Mouse (Mus musculus): ENCODE results near the gene Cd40lg. TPM values are rescaled to one million over a fixed set of nuclear protein-coding genes. Genes with fewer than 3 reads are reported as not detected.

The Cd40lg gene
- total RNA-seq (2021) = 1.4 TPM in 1 of 2 replicates, not detected in the other
- long read RNA-seq, experiment 1, partial matches to known transcripts = 0 of 1 reads
- long read RNA-seq, experiment 1, other reads (novel, unspliced or antisense) = 0 of 1 reads
- long read RNA-seq, experiment 2 = 0 reads

DNA sequence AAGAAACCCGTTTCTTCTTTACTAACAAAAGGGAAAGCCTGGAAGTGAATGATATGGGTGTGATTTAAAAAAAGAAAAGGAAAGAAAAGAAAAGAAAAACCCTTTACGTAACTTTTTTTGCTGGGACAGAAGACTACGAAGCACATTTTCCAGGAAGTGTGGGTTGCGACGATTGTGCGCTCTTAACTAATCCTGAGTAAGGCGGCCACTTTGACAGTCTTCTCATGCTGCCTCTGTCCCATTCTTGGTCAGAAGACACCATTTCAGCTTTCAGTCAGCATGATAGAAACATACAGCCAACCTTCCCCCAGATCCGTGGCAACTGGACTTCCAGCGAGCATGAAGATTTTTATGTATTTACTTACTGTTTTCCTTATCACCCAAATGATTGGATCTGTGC, at the start of gene Cd40lg:
Cd40lg (plus strand) TSS at position 268 of the 400 bp plus-strand sequence.
- no peak for DNase-seq

DNA sequence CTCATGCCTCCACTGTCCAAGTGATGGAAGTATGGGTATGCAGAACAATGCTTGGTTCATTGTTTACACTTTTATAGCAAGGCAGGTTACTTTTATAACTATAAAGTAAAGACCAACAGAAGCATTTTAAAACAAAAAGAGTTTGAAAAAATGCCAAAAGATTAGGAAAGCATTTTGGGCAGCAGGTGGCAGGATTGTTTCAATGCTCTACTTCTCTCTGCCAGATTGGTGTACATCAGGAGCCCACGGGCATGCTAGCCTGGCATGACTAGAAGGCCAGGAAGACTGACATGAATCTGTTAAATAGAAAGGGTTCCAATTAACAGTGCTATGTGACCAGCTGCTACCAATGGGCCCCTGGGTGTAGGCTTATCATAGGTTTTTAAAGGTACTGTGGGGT, 45.4 kb upstream of the Cd40lg start:
- no peak for DNase-seq

DNA sequence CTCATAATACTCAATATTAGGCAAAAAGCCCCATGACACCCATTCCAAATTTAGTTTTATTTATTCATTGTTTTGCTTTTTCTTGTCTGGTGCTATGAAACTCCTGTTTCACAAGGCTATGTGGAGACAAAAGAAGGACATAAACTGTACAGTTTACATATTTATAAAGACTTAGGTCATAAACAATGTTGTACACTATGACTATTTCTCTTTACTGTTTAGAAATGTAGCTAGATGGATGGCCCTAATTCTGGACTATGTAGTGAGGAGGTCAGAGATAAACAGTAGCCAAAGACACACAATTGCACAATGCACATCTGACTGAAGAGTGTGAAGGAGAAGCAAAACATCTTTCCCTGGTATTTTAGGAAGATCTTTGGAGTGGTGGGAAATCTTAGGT, 40.7 kb upstream of the Cd40lg start:
- DNase-seq = no peak

DNA sequence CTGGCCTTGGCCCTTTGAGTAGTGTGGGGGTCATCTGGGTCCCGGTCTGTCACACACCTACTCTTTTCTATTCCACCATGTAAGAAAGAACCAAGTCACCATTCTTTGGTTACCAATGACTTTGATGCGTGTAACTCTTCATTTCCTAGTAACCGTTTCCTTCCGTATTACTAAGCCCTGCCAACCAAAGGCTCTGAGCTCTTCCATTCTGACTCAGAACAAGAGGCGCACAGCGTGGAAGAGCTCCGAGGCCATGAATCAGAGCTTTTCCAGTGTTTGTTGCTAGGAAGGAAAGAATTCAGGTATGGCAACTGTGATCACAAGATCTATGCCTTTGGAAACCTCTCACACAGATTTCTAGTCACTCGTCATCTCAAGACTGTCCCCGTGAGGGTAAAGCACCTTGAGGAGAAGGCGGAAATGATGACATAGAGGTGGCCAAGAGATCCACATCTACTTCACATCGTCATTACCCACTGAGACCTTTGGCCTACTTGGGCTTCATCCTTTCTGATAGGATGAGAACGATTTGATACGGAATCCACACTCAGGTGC, 34.6 kb upstream of the Cd40lg start:
- DNase-seq = no peak

DNA sequence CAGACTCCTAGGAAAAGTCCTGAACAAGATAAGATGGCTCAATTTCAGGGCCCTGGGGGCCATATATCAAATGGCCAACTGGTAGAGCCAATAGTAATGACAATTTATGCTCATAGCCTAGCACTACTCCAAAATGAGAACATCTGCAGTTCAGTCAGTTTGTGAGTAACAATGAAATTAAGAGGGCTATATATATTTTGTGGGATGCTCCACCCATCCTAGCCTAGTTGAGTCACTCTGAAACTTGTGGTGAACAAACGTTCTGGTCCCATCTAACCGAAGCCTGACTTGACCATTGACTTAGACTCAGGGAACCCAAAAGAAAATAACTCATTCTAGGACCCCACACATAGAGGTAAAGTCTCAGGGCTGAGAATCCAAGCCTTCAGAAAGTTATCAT, 29.5 kb upstream of the Cd40lg start:
- DNase-seq = no peak

GRCm38 (mm10) chrX:57183359-57183758, 28.6 kb upstream of the Cd40lg start:
- no peak for DNase-seq

- no peak for DNase-seq
Observed at GRCm38 (mm10) chrX:57187301-57187700, 24.6 kb upstream of the Cd40lg start.

GRCm38 (mm10) chrX:57189335-57189734, 22.6 kb upstream of the Cd40lg start:
- DNase-seq = no peak

GRCm38 (mm10) chrX:57196319-57196718, 15.6 kb upstream of the Cd40lg start:
- DNase-seq = no peak

GRCm38 (mm10) chrX:57198036-57198435, 13.9 kb upstream of the Cd40lg start:
- DNase-seq = no peak

GRCm38 (mm10) chrX:57200397-57200796, 11.5 kb upstream of the Cd40lg start:
- DNase-seq = no peak

GRCm38 (mm10) chrX:57210591-57210990, 1.4 kb upstream of the Cd40lg start:
- DNase-seq = no peak

DNA sequence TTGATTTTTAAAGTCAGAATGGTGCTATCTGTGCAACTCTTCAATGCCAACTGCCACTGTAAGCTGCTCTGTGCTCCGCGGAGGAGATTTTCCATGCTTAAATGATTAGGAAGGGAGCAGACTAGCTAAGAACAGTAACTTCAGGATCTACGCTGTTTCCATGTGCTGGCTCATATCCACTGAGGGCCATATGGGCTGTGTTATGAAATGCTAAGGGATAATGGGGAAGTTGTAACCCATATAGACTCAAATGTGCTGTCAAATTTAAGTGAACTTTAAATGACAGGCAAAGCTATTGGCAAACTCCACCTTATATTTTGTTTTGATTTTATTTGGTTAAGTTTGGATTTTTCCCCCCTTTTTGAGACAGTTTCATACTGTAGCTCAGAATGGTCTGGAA, 919 bp downstream of the Cd40lg start:
- no peak for DNase-seq

DNA sequence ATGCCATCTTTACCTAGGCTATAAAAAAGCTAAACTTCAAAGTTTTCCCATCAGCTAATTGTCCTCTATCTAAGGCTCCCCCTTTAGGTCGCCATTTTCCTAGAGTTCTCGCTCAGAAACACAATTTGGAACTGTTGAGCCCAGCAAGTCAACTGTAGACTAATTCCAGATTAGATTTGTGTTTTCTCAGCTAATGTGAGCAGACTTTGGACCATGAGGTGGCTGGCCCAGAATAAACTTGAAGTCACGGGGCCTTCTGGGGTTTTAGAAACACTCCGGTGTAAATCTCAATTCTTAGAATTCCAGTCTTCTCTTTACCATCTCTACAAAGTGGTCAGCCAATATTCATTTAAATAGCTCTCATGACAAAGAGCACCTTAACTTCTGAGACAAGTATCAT, 3.6 kb downstream of the Cd40lg start:
- DNase-seq = no peak

GRCm38 (mm10) chrX:57216271-57216670, 4.3 kb downstream of the Cd40lg start:
- no peak for DNase-seq

DNA sequence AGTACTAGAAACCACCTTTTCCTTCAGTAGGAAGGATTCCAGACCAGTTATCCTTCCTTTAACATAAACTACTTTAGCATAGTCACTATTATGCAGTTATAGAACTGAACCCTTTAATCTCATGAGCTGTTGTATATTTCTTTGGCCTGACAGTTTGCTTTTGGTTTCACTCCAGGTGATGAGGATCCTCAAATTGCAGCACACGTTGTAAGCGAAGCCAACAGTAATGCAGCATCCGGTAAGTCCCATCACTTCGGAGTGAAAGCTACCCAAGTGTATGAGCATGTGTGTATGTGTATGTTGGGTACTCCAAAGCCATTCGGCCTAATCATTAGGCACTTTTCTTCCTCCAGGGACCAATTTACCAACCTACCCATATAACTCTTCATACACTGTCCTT, 7.6 kb downstream of the Cd40lg start:
- DNase-seq = no peak

GRCm38 (mm10) chrX:57221881-57222280, 9.9 kb downstream of the Cd40lg start:
- no peak for DNase-seq

DNA sequence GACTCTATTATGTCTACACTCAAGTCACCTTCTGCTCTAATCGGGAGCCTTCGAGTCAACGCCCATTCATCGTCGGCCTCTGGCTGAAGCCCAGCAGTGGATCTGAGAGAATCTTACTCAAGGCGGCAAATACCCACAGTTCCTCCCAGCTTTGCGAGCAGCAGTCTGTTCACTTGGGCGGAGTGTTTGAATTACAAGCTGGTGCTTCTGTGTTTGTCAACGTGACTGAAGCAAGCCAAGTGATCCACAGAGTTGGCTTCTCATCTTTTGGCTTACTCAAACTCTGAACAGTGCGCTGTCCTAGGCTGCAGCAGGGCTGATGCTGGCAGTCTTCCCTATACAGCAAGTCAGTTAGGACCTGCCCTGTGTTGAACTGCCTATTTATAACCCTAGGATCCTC, 11.4 kb downstream of the Cd40lg start:
- no peak for DNase-seq

DNA sequence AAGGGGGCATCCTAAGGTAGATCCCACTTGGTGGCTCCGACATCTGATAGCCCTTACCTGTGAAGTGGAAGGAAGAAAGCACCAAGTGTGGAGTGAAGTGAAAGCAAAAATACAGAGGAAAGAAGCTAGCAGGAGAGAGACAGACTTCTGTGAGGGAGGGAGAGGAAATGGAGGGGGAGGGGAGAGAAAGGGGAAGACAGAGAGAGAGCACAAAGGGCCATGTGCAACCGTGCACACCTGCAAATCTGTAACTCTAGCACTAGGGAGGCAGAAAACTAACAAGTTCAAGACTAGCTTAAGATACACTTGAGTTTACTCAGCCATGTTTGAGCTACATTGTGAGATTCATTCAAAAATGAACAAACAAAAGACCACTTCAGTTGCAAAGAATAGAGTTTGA, 16.2 kb downstream of the Cd40lg start:
- DNase-seq = no peak

DNA sequence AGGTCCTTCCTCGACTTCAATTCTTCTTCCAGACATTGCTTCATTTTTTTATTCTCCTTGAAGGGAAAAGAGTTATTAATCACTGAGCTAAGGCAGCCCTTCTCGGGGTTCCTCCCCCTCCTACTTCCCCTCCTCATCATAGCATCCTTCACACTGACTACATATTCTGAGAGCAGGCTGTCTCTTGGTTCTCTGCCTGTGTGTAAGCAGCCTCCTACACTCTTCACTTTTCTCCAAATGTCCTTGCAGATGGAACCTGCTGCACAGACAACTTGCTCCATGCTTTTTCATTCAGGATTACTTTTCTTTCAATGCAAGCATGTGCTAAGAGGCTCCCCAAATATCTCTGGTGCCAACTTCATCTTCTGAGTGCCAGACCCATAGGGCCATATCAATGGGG, 21.7 kb downstream of the Cd40lg start:
- no peak for DNase-seq

- no peak for DNase-seq
Observed at GRCm38 (mm10) chrX:57235982-57236381, 24.0 kb downstream of the Cd40lg start.

DNA sequence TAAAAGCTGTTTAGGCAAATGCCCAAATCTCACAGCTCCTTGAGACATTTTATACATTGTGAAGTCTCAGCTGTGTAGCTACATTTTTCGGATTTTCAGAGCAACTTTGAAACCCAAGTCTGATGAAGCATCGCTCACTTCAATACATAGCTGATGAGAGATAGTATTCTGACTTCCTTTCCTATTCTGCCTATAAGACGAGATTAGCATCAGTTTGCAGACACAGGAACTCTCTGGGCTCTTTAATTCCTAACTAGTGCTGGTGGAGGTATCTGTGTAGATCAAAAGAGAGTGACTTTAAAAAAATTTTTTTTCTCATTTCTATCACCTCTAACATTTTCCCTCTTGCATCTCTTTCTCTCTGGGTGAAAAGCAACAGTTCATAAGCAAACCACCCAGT, 26.6 kb downstream of the Cd40lg start:
- no peak for DNase-seq

DNA sequence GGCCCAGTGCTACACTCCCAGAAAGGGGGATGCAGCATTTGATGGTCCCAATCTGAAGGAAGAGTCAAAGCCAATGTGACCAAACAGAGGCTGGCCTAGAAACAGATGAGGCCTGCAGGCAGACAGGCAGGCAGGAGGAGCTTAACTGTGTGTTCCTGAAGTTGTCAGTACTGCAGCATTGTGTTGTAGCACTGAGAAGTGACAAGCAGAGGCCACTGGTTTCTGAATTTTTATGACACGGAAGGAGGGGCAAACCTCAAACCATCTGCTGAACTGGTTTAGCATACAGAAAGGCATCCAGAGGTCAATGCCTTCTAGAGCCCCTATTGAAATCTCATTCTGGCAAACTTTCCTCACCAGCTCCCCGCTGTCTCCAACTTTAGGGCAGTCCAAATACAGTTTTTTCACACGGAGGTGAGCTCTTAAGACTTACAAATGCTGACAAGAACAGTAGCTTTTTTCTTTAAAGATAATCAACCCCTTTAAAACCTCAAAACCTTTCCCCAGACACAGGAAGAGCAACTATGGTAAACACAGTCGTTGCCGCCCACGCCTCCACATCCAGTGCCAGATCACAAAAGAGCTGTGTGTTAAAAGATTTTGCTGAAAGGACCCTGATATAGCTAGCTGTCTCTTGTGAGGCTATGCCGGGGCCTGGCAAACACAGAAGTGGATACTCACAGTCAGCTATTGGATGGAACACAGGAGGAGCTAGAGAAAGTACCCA, 41.5 kb downstream of the Cd40lg start:
- no peak for DNase-seq

DNA sequence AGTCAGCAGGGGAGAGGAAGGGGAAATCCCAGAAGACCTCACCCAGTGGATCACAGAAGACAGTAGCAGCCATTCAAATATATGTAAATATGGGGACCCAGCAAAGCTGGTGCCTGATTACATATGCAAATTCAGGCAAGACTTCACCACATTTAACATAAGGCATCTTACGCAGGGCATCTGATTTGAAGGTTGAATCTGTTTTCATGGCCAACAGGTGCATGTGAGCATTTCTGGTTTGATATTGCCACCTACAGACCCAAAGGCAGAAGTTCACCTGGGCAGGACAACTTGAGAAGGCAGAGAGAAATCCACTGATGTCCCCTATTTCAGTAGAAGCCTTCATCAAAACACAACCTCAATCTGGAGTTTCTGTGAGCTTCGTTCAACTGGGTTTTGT, 48.8 kb downstream of the Cd40lg start:
- DNase-seq = no peak
